Mouse (Mus musculus) right cerebral cortex, postnatal 14 days (tissue): ENCODE measurements around the gene Etfdh.
"Not testable (repeated sequence)": the region's sequence is repeated elsewhere in the genome, so short reads cannot be mapped to it uniquely, and the experiment has no call there.

Experiments
- DNase-seq: peaks from one replicate; pipeline ENCODE4 v3.0.0; 2022

The Etfdh gene

GRCm38 (mm10) chr3:79576468-79576816 is 52.9 kb downstream of the Etfdh start:
- DNase-seq, result no peak

- no peak for DNase-seq
These were observed 53.5 kb downstream of the Etfdh start for GRCm38 (mm10) chr3:79575576-79576467.

- no peak for DNase-seq
These were observed 55.0 kb downstream of the Etfdh start for GRCm38 (mm10) chr3:79574336-79574735.

- DNase-seq, result not testable (repeated sequence)
These were observed 55.9 kb downstream of the Etfdh start for GRCm38 (mm10) chr3:79573376-79573775.

GRCm38 (mm10) chr3:79572399-79572798 is 56.9 kb downstream of the Etfdh start:
- DNase-seq, result no peak

- DNase-seq, result no peak
These were observed 60.0 kb downstream of the Etfdh start for GRCm38 (mm10) chr3:79569351-79569681.

- DNase-seq, result no peak
These were observed 60.5 kb downstream of the Etfdh start for GRCm38 (mm10) chr3:79568629-79569350.

GRCm38 (mm10) chr3:79567703-79568362 is 61.5 kb downstream of the Etfdh start, which contains the start of gene Fnip2:
Fnip2 (minus strand) TSS chr3:79567796.
- DNase-seq, result peak; percentile 88

GRCm38 (mm10) chr3:79566716-79567691 is 62.3 kb downstream of the Etfdh start:
- peak; percentile 32 for DNase-seq

GRCm38 (mm10) chr3:79564875-79565606 is 64.3 kb downstream of the Etfdh start:
- no peak for DNase-seq

GRCm38 (mm10) chr3:79563511-79563910 is 65.8 kb downstream of the Etfdh start:
- no peak for DNase-seq

- no peak for DNase-seq
These were observed 67.2 kb downstream of the Etfdh start for GRCm38 (mm10) chr3:79561784-79562715.

GRCm38 (mm10) chr3:79560555-79560954 is 68.7 kb downstream of the Etfdh start:
- DNase-seq, result no peak

GRCm38 (mm10) chr3:79559773-79560045 is 69.6 kb downstream of the Etfdh start:
- DNase-seq, result no peak

- peak; percentile 67 for DNase-seq
These were observed 70.1 kb downstream of the Etfdh start for GRCm38 (mm10) chr3:79559021-79559772.

- DNase-seq, result no peak
These were observed 74.2 kb downstream of the Etfdh start for GRCm38 (mm10) chr3:79555061-79555460.
